Mouse (Mus musculus): ENCODE measurements around the gene Clic1. TPM values are rescaled to one million over a fixed set of nuclear protein-coding genes. Genes with fewer than 3 reads are reported as not detected.

Gene Clic1
- polyA plus RNA-seq, 1 experiment from 2014 or later, result 141 TPM

DNA sequence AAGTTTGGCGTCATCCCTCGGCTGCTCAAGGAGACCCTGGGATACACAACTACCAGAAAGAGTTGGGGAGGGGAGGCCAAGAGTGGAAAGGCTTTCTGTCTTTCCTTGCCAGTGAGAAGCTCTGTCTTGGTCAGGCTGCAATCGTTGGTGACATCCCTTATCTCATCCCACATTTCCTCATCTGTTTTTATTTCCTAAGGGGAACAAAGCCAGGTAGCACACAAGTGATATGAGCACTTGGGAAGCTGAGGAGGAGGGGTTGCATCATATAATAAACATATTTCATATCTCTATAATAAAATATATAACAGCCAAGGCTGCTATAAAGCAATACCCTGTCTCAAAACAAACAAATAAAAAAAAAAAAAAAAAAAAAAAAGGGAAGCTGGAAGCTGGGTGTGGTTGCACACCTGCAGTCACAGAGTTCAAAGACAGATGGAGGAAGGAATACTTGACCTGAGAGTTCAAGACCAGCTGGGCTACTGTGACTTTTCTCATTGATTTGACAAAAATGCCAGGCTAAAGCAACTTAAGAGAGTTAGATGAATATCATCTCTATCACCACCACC lies 34.2 kb downstream of the Clic1 start:
- Histone ChIP-seq H3K4me2 (no peak overlapping the region), H3K36me3 (no peaks in the 10 kb centered on the region), H3K9me3 (replicated peaks) (no peaks in the 10 kb centered on the region), H3K4me1 (replicated peaks) (peaks cover 44% of the 10 kb centered on the region), H3K27me3 (0 out of 2 replicates have a peak, but pooled peaks cover 4% of the 10 kb centered on the region), H3K9ac (no peak overlapping the region), H3K4me3 (replicated peaks) (no peak overlapping the region), H3K27ac (peak overlapping the region; percentile 7; the same call in 1 of the 2 replicates)
- WGBS (ENCODE audit: insufficient replicate concordance), result 47% methylated on average over 3 of the region's 3 CpGs
- no peak for DNase-seq
- ATAC-seq (ENCODE audit: low read depth), result no peak

DNA sequence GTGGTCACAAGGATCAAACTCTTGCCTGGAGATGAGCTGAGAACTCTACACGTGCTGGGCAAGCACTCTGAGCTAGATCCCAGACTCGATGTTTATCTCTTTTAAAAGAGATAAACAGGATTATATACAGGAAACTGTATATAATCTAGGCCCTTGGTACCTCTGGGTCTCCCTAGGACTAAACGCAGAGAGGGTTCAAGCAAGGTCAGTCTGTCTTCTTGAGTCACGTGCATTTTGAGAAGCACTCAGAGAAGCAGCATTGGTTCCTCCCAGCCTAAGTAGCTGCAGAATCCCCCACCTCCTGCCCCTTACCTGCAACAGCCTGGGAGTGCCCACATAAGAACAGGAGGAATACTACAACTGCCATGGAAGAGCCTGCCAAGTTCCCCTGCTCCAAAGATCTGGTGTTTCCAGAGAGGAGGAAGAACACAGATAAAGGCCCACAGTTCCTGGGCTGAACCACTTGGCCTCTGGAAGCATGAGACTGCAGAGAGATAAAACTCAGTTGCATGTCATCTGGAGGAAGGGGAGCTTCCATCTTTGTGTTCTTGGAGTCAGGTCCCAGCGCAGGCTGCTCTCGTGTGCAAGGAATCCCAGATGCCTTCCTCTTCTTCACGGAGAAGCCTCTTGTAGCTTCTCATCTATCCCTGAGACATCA lies 35.6 kb downstream of the Clic1 start, which contains the start of gene Ly6g6f:
Gene Ly6g6f (minus strand): TSS at position 403 of the 658 bp plus-strand sequence.
- Histone ChIP-seq H3K4me3 (replicated peaks) (no peak within 1 kb of the TSS), H3K4me2 (no peak within 1 kb of the TSS), H3K27me3 (0 out of 2 replicates have a peak, but pooled peaks cover 4% of the 10 kb centered on the region), H3K9ac (no peak within 1 kb of the TSS; the same call in 1 of the 2 replicates), H3K27ac (peak within 1 kb of the TSS; percentile 43), H3K9me3 (replicated peaks) (no peaks in the 10 kb centered on the region), H3K4me1 (replicated peaks) (peaks cover 37% of the 10 kb centered on the region), H3K36me3 (no peaks in the 10 kb centered on the region; the same call in 1 of the 2 replicates)
- ATAC-seq (ENCODE audit: low read depth) (no peak), DNase-seq (no peak)
- 40% methylated on average over 7 of the region's 7 CpGs for whole genome bisulfite sequencing (ENCODE audit: insufficient replicate concordance)

- no peak overlapping the region for H3K27ac ChIP-seq
- H3K36me3 ChIP-seq, result peaks cover 25% of the 10 kb centered on the region
- 0 out of 2 replicates have a peak, but pooled peaks cover 4% of the 10 kb centered on the region for H3K27me3 ChIP-seq
- H3K4me1 ChIP-seq (replicated peaks), result peaks cover 53% of the 10 kb centered on the region
- no peak overlapping the region for H3K9ac ChIP-seq
- no peak overlapping the region for H3K4me2 ChIP-seq
- DNase-seq (no peak), ATAC-seq (ENCODE audit: low read depth) (no peak)
- no peaks in the 10 kb centered on the region for H3K9me3 ChIP-seq (replicated peaks)
- 34% methylated on average over 2 of the region's 2 CpGs for WGBS (ENCODE audit: insufficient replicate concordance)
- H3K4me3 ChIP-seq (replicated peaks), result no peak overlapping the region
Observed at GRCm38 (mm10) chr17:35088151-35088550, 38.4 kb downstream of the Clic1 start.

DNA sequence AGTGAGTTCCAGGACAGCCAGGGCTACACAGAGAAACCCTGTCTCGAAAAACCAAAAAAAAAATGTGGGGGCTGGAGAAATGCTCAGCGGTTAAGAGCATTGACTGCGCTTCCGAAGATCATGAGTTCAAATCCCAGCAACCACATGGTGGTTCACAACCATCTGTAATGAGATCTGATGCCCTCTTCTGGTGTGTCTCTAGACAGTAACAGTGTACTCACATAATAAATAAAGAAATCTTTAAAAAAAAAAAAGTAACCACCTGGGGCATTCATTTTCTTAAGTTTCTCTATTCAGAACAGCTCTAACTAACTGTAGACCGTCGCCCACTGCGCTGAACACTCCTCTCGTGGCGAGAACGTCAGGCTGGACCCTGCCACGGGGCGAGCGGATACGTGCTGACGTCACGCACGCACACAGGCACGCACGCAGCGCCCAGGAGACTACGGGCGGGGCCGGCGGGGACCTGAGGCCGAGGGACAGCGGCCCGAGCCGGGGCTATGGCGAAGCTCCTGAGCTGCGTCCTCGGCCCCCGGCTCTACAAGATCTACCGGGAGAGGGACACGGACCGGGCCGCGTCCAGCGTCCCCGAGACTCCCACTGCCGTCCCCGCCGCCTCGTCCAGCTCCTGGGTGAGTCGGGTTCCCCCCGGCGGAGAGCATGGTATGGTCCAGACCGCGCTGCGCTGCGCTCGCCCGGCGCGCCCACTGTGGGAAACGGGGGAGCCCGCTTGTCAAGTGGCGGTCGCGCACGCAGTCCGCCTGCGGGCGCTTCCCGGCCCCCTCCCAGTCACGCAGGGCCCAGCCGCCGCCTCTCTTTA lies 39.3 kb downstream of the Clic1 start, which contains the start of gene Abhd16a:
Gene Abhd16a (plus strand): TSS at position 439 of the 820 bp plus-strand sequence.
- Histone ChIP-seq H3K4me3 (replicated peaks) (peak within 1 kb of the TSS; percentile 74), H3K9ac (peak within 1 kb of the TSS; percentile 87), H3K27ac (peak within 1 kb of the TSS; percentile 91), H3K27me3 (0 out of 2 replicates have a peak, but pooled peaks cover 4% of the 10 kb centered on the region), H3K4me2 (peak within 1 kb of the TSS; percentile 79), H3K9me3 (replicated peaks) (no peaks in the 10 kb centered on the region), H3K4me1 (replicated peaks) (peaks cover 49% of the 10 kb centered on the region), H3K36me3 (peaks cover 34% of the 10 kb centered on the region)
- DNase-seq, result peak; percentile 92
- 2% methylated on average over 66 of the region's 67 CpGs for WGBS (ENCODE audit: insufficient replicate concordance)
- peak; percentile 96 for ATAC-seq (ENCODE audit: low read depth)

- peak; percentile 59 for ATAC-seq (ENCODE audit: low read depth)
- peak overlapping the region; percentile 79 for H3K4me2 ChIP-seq
- 57% methylated on average over 8 of the region's 8 CpGs for WGBS (ENCODE audit: insufficient replicate concordance)
Observed at GRCm38 (mm10) chr17:35090166-35090932, 40.6 kb downstream of the Clic1 start.

GRCm38 (mm10) chr17:35092403-35093198 lies 42.8 kb downstream of the Clic1 start:
- Histone ChIP-seq H3K36me3 (peaks cover 70% of the 10 kb centered on the region), H3K4me1 (replicated peaks) (peaks cover 38% of the 10 kb centered on the region), H3K27me3 (no peaks in the 10 kb centered on the region), H3K4me2 (no peak overlapping the region), H3K27ac (no peak overlapping the region), H3K9ac (no peak overlapping the region), H3K9me3 (replicated peaks) (no peaks in the 10 kb centered on the region), H3K4me3 (replicated peaks) (no peak overlapping the region)
- DNase-seq (no peak), ATAC-seq (ENCODE audit: low read depth) (no peak)
- WGBS (ENCODE audit: insufficient replicate concordance), result 86% methylated on average over 14 of the region's 14 CpGs

More at GRCm38 (mm10) chr17:35090166-35090932, 40.6 kb downstream of the Clic1 start:
- H3K27ac ChIP-seq, result peak overlapping the region; percentile 91
- H3K4me1 ChIP-seq (replicated peaks), result peaks cover 43% of the 10 kb centered on the region
- H3K4me3 ChIP-seq (replicated peaks), result peak overlapping the region; percentile 74
- 0 out of 2 replicates have a peak, but pooled peaks cover 4% of the 10 kb centered on the region for H3K27me3 ChIP-seq
- peak; percentile 67 for DNase-seq
- peaks cover 47% of the 10 kb centered on the region for H3K36me3 ChIP-seq
- peak overlapping the region; percentile 87 for H3K9ac ChIP-seq
- H3K9me3 ChIP-seq (replicated peaks), result no peaks in the 10 kb centered on the region

DNA sequence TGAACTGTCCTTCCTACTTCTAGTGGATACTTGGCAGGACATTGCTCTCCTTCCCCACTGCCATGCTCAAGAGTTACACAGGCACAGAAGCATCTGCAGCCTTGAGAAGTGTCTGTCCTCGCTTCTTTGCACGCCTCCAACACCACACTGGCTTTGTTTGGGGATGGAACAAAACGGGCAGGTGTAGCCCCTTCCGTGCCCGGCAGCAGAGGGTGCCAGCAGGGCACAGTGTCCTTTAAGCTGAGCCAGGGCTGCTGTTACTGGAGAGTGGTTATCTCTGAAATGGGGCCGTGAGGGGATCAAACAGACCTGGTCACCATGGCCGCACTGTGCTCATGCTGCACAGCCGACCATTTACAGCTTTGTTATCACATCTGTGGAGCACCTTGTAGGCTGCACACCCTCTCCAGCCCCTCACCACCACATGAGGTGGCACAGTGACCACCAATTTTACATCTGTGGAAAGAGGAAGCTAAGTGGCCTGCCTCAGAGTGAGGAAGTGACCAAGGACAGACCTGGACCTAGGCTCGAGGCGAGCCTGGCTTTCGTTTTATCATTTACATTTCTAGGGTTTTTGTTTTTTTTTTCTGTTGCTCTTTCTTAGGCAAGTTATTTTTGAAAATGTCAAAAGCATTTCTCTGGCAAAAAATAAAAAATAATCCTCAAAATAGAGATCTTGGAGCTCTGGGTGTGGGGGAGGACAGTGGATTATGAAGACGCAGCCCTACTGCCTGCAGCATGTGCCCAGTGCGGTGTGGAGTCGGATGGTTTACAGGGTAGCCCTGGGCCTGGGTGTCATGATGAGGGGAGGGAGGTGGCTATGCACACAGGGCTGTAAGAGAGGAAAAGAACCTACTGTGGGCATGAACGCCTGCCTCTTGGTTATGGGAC lies 45.0 kb downstream of the Clic1 start:
- ATAC-seq (ENCODE audit: low read depth) (no peak), DNase-seq (no peak)
- Histone ChIP-seq H3K4me2 (no peak overlapping the region), H3K4me1 (replicated peaks) (peaks cover 31% of the 10 kb centered on the region), H3K9me3 (replicated peaks) (no peaks in the 10 kb centered on the region), H3K27me3 (no peaks in the 10 kb centered on the region), H3K4me3 (replicated peaks) (no peak overlapping the region), H3K27ac (no peak overlapping the region), H3K9ac (no peak overlapping the region), H3K36me3 (peaks cover 89% of the 10 kb centered on the region)
- WGBS (ENCODE audit: insufficient replicate concordance), result 78% methylated on average over 15 of the region's 15 CpGs

GRCm38 (mm10) chr17:35096597-35096996 lies 46.8 kb downstream of the Clic1 start:
- peaks cover 97% of the 10 kb centered on the region for H3K36me3 ChIP-seq
- H3K27ac ChIP-seq, result no peak overlapping the region
- no peaks in the 10 kb centered on the region for H3K9me3 ChIP-seq (replicated peaks)
- ATAC-seq (ENCODE audit: low read depth) (no peak), DNase-seq (no peak)
- 88% methylated on average over 12 of the region's 12 CpGs for WGBS (ENCODE audit: insufficient replicate concordance)
- no peak overlapping the region for H3K9ac ChIP-seq
- peaks cover 28% of the 10 kb centered on the region for H3K4me1 ChIP-seq (replicated peaks)
- no peak overlapping the region for H3K4me2 ChIP-seq
- no peak overlapping the region for H3K4me3 ChIP-seq (replicated peaks)
- H3K27me3 ChIP-seq, result no peaks in the 10 kb centered on the region

DNA sequence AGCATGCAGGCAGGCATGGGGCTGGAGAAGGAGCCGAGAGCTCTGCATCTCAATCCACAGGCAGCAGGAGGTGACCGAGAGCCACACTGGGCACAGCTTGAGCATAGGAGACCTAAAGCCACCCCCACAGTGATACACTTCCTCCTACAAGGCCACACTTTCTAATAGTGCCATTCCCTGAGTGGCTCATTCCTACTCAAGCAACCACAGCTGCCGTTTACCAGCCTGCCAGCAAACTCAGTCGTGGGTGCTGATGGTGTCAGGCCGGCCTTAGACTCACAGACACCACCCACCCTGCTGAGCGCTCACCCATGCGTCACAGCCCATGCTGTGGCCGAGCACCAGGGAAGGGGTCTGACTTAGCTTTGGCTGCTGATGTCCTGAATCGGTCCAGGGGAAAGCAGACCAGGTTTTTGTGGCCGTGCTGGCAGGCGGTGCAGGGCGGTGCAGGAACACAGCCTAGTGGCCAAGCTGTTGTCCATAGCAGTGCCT lies 47.4 kb downstream of the Clic1 start:
- H3K27me3 ChIP-seq, result no peaks in the 10 kb centered on the region
- H3K4me3 ChIP-seq (replicated peaks), result no peak overlapping the region
- DNase-seq (no peak), ATAC-seq (ENCODE audit: low read depth) (no peak)
- no peak overlapping the region for H3K9ac ChIP-seq
- no peak overlapping the region for H3K4me2 ChIP-seq
- WGBS (ENCODE audit: insufficient replicate concordance), result 87% methylated on average over 12 of the region's 12 CpGs
- H3K9me3 ChIP-seq (replicated peaks), result no peaks in the 10 kb centered on the region
- H3K36me3 ChIP-seq, result peaks cover 98% of the 10 kb centered on the region
- H3K27ac ChIP-seq, result no peak overlapping the region
- H3K4me1 ChIP-seq (replicated peaks), result peaks cover 31% of the 10 kb centered on the region
